ENCODE assay signal across 19 mouse cellular contexts in genomic region chr13:46227486-46227885, GRCm38 (mm10). TPM values are rescaled to one million over a fixed set of nuclear protein-coding genes. Genes with fewer than 3 reads are reported as not detected.
DNase-seq lines count a peak whose midpoint lies in the region.
"Had no signal": no experiment of that assay in that cellular context is flagged by ENCODE, and none has a peak within 500 bp of the region (broad histone marks: within the 10 kb centered on the region; RNA-seq: fewer than 3 reads in every experiment).

No protein-coding gene starts in this region.

- peak; percentile 26 to 45 for DNase-seq in frontal cortex, postnatal 36 days (ENCODE audit: low spot score in 2 of 2)
- DNase-seq in frontal cortex, postnatal 25 days (ENCODE audit: low spot score in 2 of 2): no peak
- DNase-seq in layer of hippocampus, adult 11-12 months (ENCODE audit: low spot score): peak; percentile 26
- DNase-seq in layer of hippocampus, postnatal 10 days (ENCODE audit: low spot score in 2 of 2): no peak
- DNase-seq in right cerebral cortex, adult 18-20 months: peak; percentile 46
- no peak for DNase-seq in right cerebral cortex, postnatal 14 days
- peak; percentile 55 for DNase-seq in telencephalon, adult 2 months (ENCODE audit: low read depth, low spot score)
- DNase-seq: cerebellum, adult 11-12 months; cerebellum, adult 9-11 months; embryo, embryonic 11 days; kidney, postnatal 4 days; left cerebral cortex, postnatal 4 days; liver, embryonic 13.5 days; lung, adult 18-20 months; lung, postnatal 4 days; thymus, postnatal 4 days had no signal

RNA-seq across cellular contexts. Expression of gene Stmnd1, which starts 46.0 kb away (rescaled TPM):
- total RNA-seq in layer of hippocampus, postnatal 10 days (2021): under 1 TPM in 1 of 2 experiments, not detected in 1; 0.34 TPM
- total RNA-seq: G1E; left cerebral cortex, adult 2 months; midbrain, postnatal 0 days had no signal

Comparison
In these comparisons a context has a peak if more than half of its experiments do, and no peak if none do; other contexts are left out.
1. DNase-seq: peak in frontal cortex, postnatal 36 days (2 of 2), layer of hippocampus, adult 11-12 months (single experiment), right cerebral cortex, adult 18-20 months (single experiment) and telencephalon, adult 2 months (single experiment); none in frontal cortex, postnatal 25 days (0 of 2), layer of hippocampus, postnatal 10 days (0 of 2) and right cerebral cortex, postnatal 14 days (single experiment).